Mouse (Mus musculus) testis, adult 2 months (tissue): ENCODE data around the gene Ubap2l.

ENCODE experiments used
- CTCF ChIP-seq: fragments of 200-500 bp; IDR thresholded peaks from 2 replicates; pipeline ENCODE4 v1.5.1; 2012; ENCODE audit warnings: low read depth, mild to moderate bottlenecking, inconsistent platforms, low read length, moderate library complexity; ENCODE audit not compliant: control insufficient read depth, insufficient read depth, insufficient replicate concordance
- POLR2A ChIP-seq: fragments of 200-500 bp; IDR thresholded peaks from 2 replicates; pipeline ENCODE4 v1.6.1; 2012; ENCODE audit warnings: low read depth, mild to moderate bottlenecking, inconsistent platforms, low read length, moderate library complexity; ENCODE audit not compliant: control insufficient read depth

DNA sequence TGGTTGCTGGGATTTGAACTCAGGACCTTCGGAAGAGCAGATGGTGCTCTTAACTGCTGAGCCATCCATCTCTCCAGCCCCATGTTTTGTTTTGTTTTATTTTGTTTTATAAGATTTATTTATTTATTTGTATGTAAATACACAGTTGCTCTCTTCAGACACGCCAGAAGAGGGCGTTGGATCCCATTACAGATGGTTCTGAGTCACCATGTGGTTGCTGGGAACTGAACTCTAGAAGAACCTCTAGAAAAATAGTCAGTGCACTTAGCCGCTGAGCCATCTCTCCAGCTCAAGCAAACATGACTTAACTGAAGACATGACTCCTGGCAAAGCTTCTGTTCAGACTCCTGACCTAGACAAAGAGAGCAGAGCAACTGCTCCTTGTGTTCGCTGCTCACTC lies 70.0 kb downstream of the Ubap2l start:
- TF ChIP-seq POLR2A, result no peak
- no peak for TF ChIP-seq CTCF
